In genomic region chr6:83891687-83892086, GRCm38 (mm10) we compare ENCODE assay signal across 1 mouse cellular context.
TF ChIP-seq lines count a peak whose summit lies in the region.

No protein-coding gene starts in this region.

TF ChIP-seq in CH12.LX, 34 proteins besides CTCF, POLR2A, EP300 and RAD21 (continued from another document):
- TF ChIP-seq USF2 (conservative IDR thresholded peaks at IDR 0.05; ENCODE audit: low read depth, low read length) (no peak), TBP (conservative IDR thresholded peaks at IDR 0.05; ENCODE audit: low read depth, low read length) (no peak), KAT2A (IDR thresholded peaks at IDR 0.05; ENCODE audit: insufficient replicate concordance, low read length) (no peak), CHD1 (IDR thresholded peaks at IDR 0.05; ENCODE audit: low read depth, low read length) (no peak), NRF1 (IDR thresholded peaks at IDR 0.05; ENCODE audit: low read depth, low read length) (no peak), IRF4 (IDR thresholded peaks at IDR 0.05; ENCODE audit: low read depth, low read length) (peak; percentile 69), ZMIZ1 (IDR thresholded peaks at IDR 0.05; ENCODE audit: low read depth, low read length) (no peak)
